Mouse (Mus musculus): ENCODE results near the gene Gga2.

GRCm38 (mm10) chr7:121968816-121969215 lies 52.2 kb downstream of the Gga2 start:
- TF ChIP-seq POLR2A (IDR thresholded peaks at IDR 0.05; ENCODE audit: borderline replicate concordance, low read depth, low read length) (no peak), CTCF (IDR thresholded peaks at IDR 0.05; ENCODE audit: low read depth, low read length) (no peak)

Data from bone marrow macrophage, adult 2 months (primary cell).